Mouse (Mus musculus) neural tube, embryonic 11.5 days (tissue): ENCODE measurements at regions not wholly inside any gene's neighbourhood (a gene's known extent, or its start where the extent isn't known, plus 50 kb on each side); places are given as distances from the start of the nearest gene placed in this dataset.

ENCODE experiments used
- ATAC-seq: fragments of 200-750 bp; cut with Nextera tagmentation; 2 replicates; pipeline ENCODE4 v1.8.0; 2017; ENCODE audit warnings: moderate number of reproducible peaks, mild to moderate bottlenecking, moderate TSS enrichment, moderate library complexity; ENCODE audit not compliant: insufficient read depth, low FRiP score, low TSS enrichment
- DNase-seq: peaks from one replicate; pipeline ENCODE4 v3.0.0-alpha.2; 2015; ENCODE audit warnings: low spot score
- H3K27ac ChIP-seq: fragments of 300-500 bp; sonication (generic); 2 replicates; pipeline ENCODE4 v1.5.1; 2014; ENCODE audit warnings: low read depth, mild to moderate bottlenecking, low read length
- H3K27me3 ChIP-seq: fragments of 300-500 bp; sonication (generic); 2 replicates; pipeline ENCODE4 v1.6.1; 2014; ENCODE audit warnings: mild to moderate bottlenecking, low read length, mixed read lengths; ENCODE audit not compliant: control insufficient read depth, insufficient read depth
- H3K36me3 ChIP-seq: fragments of 300-500 bp; sonication (generic); 2 replicates; pipeline ENCODE4 v1.6.1; 2014; ENCODE audit warnings: mild to moderate bottlenecking, low read length, moderate library complexity, mixed read lengths; ENCODE audit not compliant: control insufficient read depth, insufficient read depth
- H3K4me1 ChIP-seq: fragments of 300-500 bp; sonication (generic); 2 replicates; pipeline ENCODE4 v1.6.1; 2014; ENCODE audit warnings: low read length, mixed read lengths; ENCODE audit not compliant: control insufficient read depth, insufficient read depth
- H3K4me2 ChIP-seq: fragments of 300-500 bp; sonication (generic); 2 replicates; pipeline ENCODE4 v1.6.1; 2014; ENCODE audit warnings: low read depth, mild to moderate bottlenecking, moderate library complexity
- H3K4me3 ChIP-seq: fragments of 300-500 bp; sonication (generic); 2 replicates; pipeline ENCODE4 v1.5.1; 2014; ENCODE audit warnings: low read depth, low read length
- H3K9ac ChIP-seq: fragments of 300-500 bp; sonication (generic); 2 replicates; pipeline ENCODE4 v1.6.1; 2014; ENCODE audit warnings: mild to moderate bottlenecking, low read length
- H3K9me3 ChIP-seq: fragments of 300-500 bp; sonication (generic); 2 replicates; pipeline ENCODE4 v1.6.1; 2016; ENCODE audit warnings: low read length; ENCODE audit not compliant: control insufficient read depth
- WGBS: fragments of 180-500 bp; shearing (Covaris S2); extraction: QIAGEN DNeasy Blood & Tissue Kit; methylation state at CpG from one replicate; pipeline ENCODE4 v1.1.7; 2014; 5-methylcytosine and 5-hydroxymethylcytosine counted together

DNA sequence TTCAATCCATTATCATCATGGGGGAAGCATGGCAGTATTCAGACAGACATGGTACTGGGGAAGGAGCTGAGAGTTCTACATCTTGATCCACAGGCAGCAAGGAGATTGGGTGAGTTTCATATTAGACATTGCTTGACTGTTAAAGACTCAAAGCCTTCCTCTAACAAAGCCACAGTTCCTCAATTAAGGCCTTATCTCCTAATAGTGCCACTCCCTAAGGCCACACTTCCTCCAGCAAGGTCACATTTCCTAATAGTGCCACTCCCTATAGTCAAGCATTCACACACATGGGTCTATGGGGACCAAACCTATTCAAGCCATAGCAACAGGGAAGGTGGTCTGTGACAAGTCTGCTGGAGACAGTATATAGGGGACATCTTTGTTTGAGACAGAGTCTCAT, 115.9 kb upstream of the Zfp64 start:
- H3K4me3 ChIP-seq: no peak overlapping the region
- no peak overlapping the region for H3K4me2 ChIP-seq
- 0 out of 2 replicates have a peak, but pooled peaks cover 3% of the 10 kb centered on the region for H3K9me3 ChIP-seq
- ATAC-seq (no peak), DNase-seq (no peak)
- H3K4me1 ChIP-seq: no peaks in the 10 kb centered on the region
- H3K27ac ChIP-seq: no peak overlapping the region
- no peaks in the 10 kb centered on the region for H3K36me3 ChIP-seq
- H3K27me3 ChIP-seq: no peaks in the 10 kb centered on the region
- no peak overlapping the region for H3K9ac ChIP-seq

GRCm38 (mm10) chr2:169065166-169065698, 109.8 kb upstream of the Zfp64 start:
- Histone ChIP-seq H3K9me3 (no peaks in the 10 kb centered on the region), H3K27ac (no peak overlapping the region), H3K36me3 (no peaks in the 10 kb centered on the region), H3K9ac (no peak overlapping the region), H3K4me2 (no peak overlapping the region), H3K27me3 (no peaks in the 10 kb centered on the region), H3K4me3 (no peak overlapping the region), H3K4me1 (no peaks in the 10 kb centered on the region)
- DNase-seq (no peak), ATAC-seq (no peak)
- WGBS: 92% methylated on average over 16 of the region's 16 CpGs

DNA sequence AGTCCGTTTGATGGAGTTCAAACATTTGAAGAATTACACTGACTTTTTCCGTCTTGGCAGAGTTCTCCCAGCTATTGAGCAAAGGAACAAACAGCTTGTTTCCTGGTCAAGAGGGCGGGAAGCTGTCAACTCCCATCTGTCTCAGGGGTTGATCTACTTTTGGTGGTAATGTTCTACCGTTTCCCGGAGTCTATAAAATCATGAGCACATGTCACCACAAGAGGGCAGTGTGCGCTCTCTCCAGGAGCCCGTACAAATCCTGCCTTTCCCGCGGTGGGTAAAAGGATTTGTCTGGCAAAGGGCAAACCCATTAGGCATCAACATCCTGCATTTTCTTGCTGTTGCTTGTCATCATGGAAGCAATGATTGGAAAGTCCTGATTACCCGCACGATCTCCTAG, 106.1 kb upstream of the Zfp64 start:
- H3K27ac ChIP-seq: no peak overlapping the region
- WGBS: 12% methylated on average over 11 of the region's 11 CpGs
- H3K27me3 ChIP-seq: no peaks in the 10 kb centered on the region
- DNase-seq: peak; percentile 83
- no peak overlapping the region for H3K4me3 ChIP-seq
- ATAC-seq: no peak
- no peak overlapping the region for H3K4me2 ChIP-seq
- H3K9ac ChIP-seq: no peak overlapping the region
- H3K4me1 ChIP-seq: no peaks in the 10 kb centered on the region
- 0 out of 2 replicates have a peak, but pooled peaks cover 2% of the 10 kb centered on the region for H3K9me3 ChIP-seq
- H3K36me3 ChIP-seq: no peaks in the 10 kb centered on the region

GRCm38 (mm10) chr2:169060495-169060894, 105.1 kb upstream of the Zfp64 start:
- 0 out of 2 replicates have a peak, but pooled peaks cover 2% of the 10 kb centered on the region for H3K9me3 ChIP-seq
- ATAC-seq: no peak
- no peak for DNase-seq
- no peak overlapping the region for H3K27ac ChIP-seq
- H3K36me3 ChIP-seq: no peaks in the 10 kb centered on the region
- no peak overlapping the region for H3K9ac ChIP-seq
- H3K27me3 ChIP-seq: no peaks in the 10 kb centered on the region
- 67% methylated on average over 13 of the region's 13 CpGs for WGBS
- H3K4me3 ChIP-seq: no peak overlapping the region
- no peak overlapping the region for H3K4me2 ChIP-seq
- no peaks in the 10 kb centered on the region for H3K4me1 ChIP-seq

DNA sequence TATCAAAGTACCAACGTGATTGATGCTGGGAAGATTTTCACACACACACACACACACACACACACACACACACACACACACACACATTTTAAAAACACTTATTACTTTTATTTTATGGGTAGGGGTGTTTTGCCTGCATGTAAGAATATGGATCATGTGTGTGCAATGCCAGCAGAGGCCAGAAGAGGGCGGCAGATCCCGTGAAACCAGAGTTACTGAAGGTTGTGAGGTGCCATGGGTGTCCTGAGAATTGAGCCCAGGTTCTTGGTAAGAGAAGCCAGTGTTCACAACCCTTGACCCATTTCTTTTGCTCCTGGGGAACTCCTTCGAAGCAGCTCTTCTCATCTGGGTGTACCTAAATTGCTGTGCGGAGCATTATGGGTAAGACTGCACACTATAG, 102.4 kb upstream of the Zfp64 start:
- no peak for ATAC-seq
- DNase-seq: no peak
- no peaks in the 10 kb centered on the region for H3K4me1 ChIP-seq
- no peak overlapping the region for H3K27ac ChIP-seq
- WGBS: 75% methylated on average over 5 of the region's 5 CpGs
- H3K4me3 ChIP-seq: no peak overlapping the region
- no peaks in the 10 kb centered on the region for H3K27me3 ChIP-seq
- no peak overlapping the region for H3K9ac ChIP-seq
- no peak overlapping the region for H3K4me2 ChIP-seq
- H3K36me3 ChIP-seq: no peaks in the 10 kb centered on the region
- 0 out of 2 replicates have a peak, but pooled peaks cover 2% of the 10 kb centered on the region for H3K9me3 ChIP-seq

DNA sequence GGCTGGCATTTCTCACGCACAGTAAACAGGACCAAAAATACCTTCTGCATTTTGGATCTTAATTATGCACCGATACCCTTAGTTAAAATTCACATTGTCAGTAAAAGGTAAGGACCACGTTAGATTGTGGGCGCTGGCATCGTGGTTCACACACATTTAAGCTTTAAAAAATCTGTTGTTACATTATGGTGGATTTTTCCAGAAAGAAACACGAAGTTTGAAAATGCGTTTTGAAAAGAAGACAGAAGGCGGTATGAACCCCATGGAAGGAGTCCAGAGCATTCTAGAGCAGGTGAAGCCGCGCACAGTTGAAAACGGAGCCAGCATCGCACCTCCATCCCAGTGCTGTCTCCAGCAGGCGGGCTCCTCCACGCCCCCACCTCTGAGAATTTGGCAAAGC, 94.6 kb upstream of the Zfp64 start:
- 89% methylated on average over 14 of the region's 14 CpGs for WGBS
- Histone ChIP-seq H3K36me3 (no peaks in the 10 kb centered on the region), H3K9me3 (no peaks in the 10 kb centered on the region), H3K4me1 (no peaks in the 10 kb centered on the region), H3K27ac (no peak overlapping the region), H3K27me3 (no peaks in the 10 kb centered on the region), H3K4me2 (no peak overlapping the region), H3K4me3 (no peak overlapping the region), H3K9ac (no peak overlapping the region)
- DNase-seq (no peak), ATAC-seq (no peak)

- Histone ChIP-seq H3K4me1 (no peaks in the 10 kb centered on the region), H3K4me2 (no peak overlapping the region), H3K27me3 (no peaks in the 10 kb centered on the region), H3K36me3 (no peaks in the 10 kb centered on the region), H3K4me3 (no peak overlapping the region), H3K27ac (no peak overlapping the region), H3K9ac (no peak overlapping the region), H3K9me3 (no peaks in the 10 kb centered on the region)
- WGBS: 86% methylated on average over 2 of the region's 2 CpGs
- DNase-seq: no peak
- no peak for ATAC-seq
Observed at GRCm38 (mm10) chr2:169041748-169042147, 86.4 kb upstream of the Zfp64 start.

DNA sequence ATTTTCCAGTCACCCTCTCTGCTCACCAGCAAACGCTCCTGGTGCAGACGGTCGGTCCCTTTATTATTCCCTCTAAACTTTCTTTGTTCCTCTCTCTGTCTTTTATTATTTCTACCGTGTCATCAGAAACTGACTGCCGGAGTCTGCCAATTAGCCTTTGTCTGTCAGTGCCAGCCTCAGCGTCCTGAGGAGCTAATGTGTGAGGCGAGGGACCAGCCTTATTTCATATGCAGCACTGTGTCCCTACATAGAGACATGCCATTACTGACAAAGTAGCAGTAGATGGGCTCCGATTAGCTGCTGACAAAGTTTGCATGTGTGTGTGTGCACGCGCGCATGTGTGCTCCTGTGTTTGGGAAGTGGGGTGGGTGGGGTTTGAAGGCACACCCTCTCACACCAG, 82.6 kb upstream of the Zfp64 start:
- no peak for ATAC-seq
- no peaks in the 10 kb centered on the region for H3K36me3 ChIP-seq
- WGBS: 62% methylated on average over 11 of the region's 11 CpGs
- no peak overlapping the region for H3K4me2 ChIP-seq
- no peak overlapping the region for H3K4me3 ChIP-seq
- H3K9me3 ChIP-seq: no peaks in the 10 kb centered on the region
- H3K4me1 ChIP-seq: no peaks in the 10 kb centered on the region
- H3K27ac ChIP-seq: no peak overlapping the region
- H3K9ac ChIP-seq: no peak overlapping the region
- no peak for DNase-seq
- no peaks in the 10 kb centered on the region for H3K27me3 ChIP-seq

- 86% methylated on average over 9 of the region's 9 CpGs for WGBS
- DNase-seq (no peak), ATAC-seq (no peak)
- Histone ChIP-seq H3K4me1 (no peaks in the 10 kb centered on the region), H3K4me2 (no peak overlapping the region), H3K9me3 (no peaks in the 10 kb centered on the region), H3K36me3 (no peaks in the 10 kb centered on the region), H3K27ac (no peak overlapping the region), H3K9ac (no peak overlapping the region), H3K27me3 (no peaks in the 10 kb centered on the region), H3K4me3 (no peak overlapping the region)
Observed at GRCm38 (mm10) chr2:169037519-169037918, 82.1 kb upstream of the Zfp64 start.
